In genomic region chr14:102861694-102862093, GRCm38 (mm10) we compare ENCODE assay signal across 22 mouse cellular contexts.
DNase-seq lines count a peak whose midpoint lies in the region; ATAC-seq and TF ChIP-seq lines count a peak whose summit lies in the region.
"Had no signal": no experiment of that assay in that cellular context is flagged by ENCODE, and none has a peak within 500 bp of the region (broad histone marks: within the 10 kb centered on the region; RNA-seq: fewer than 3 reads in every experiment).

No protein-coding gene starts in this region.

- TF ChIP-seq RAD21 in CH12.LX (IDR thresholded peaks at IDR 0.05; ENCODE audit: low read depth, low read length) = peak; percentile 54

- no peaks in the 10 kb centered on the region for H3K36me3 ChIP-seq in heart, embryonic 10.5 days
- H3K36me3 ChIP-seq in liver, postnatal 0 days (replicated peaks; ENCODE audit: insufficient read depth, low read length) = no peaks in the 10 kb centered on the region
- no peaks in the 10 kb centered on the region for H3K36me3 ChIP-seq in liver, embryonic 12.5 days
- H3K36me3 ChIP-seq in CH12.LX (replicated peaks in 1 of 2; ENCODE audit: control insufficient read depth in 1 of 2, insufficient read depth in 1 of 2, low read length in 1 of 2) = no peaks in the 10 kb centered on the region
- H3K36me3 ChIP-seq in embryonic facial prominence, embryonic 10.5 days (replicated peaks) = no peaks in the 10 kb centered on the region
- H3K36me3 ChIP-seq: embryonic facial prominence, embryonic 13.5 days; forebrain, embryonic 12.5 days; forebrain, embryonic 15.5 days; G1E; heart, embryonic 13.5 days; hindbrain, embryonic 12.5 days; hindbrain, embryonic 15.5 days had no signal

- in situ Hi-C loops in CH12.LX (cut with MboI; ENCODE audit: low pct_ligation_motif_present, low pct_unique_long_range_greater_than_20kb, low sequenced_read_pairs) = no loop called here

- H3K9me3 ChIP-seq in heart, embryonic 10.5 days = no peaks in the 10 kb centered on the region
- no peaks in the 10 kb centered on the region for H3K9me3 ChIP-seq in liver, postnatal 0 days (ENCODE audit: low read length)
- no peaks in the 10 kb centered on the region for H3K9me3 ChIP-seq in liver, embryonic 12.5 days (replicated peaks)
- H3K9me3 ChIP-seq in CH12.LX (replicated peaks; ENCODE audit: low read length) = no peaks in the 10 kb centered on the region
- H3K9me3 ChIP-seq in embryonic facial prominence, embryonic 10.5 days = no peaks in the 10 kb centered on the region
- H3K9me3 ChIP-seq: embryonic facial prominence, embryonic 13.5 days; forebrain, embryonic 12.5 days; forebrain, embryonic 15.5 days; heart, embryonic 13.5 days; hindbrain, embryonic 12.5 days; hindbrain, embryonic 15.5 days had no signal

- no peak overlapping the region for H3K27ac ChIP-seq in cerebellum, adult 2 months (ENCODE audit: insufficient read depth, low read length)
- no peak overlapping the region for H3K27ac ChIP-seq in heart, embryonic 10.5 days
- no peak overlapping the region for H3K27ac ChIP-seq in liver, postnatal 0 days (ENCODE audit: low read depth)
- H3K27ac ChIP-seq in liver, embryonic 12.5 days = no peak overlapping the region
- no peak overlapping the region for H3K27ac ChIP-seq in CH12.LX (ENCODE audit: insufficient read depth, low read depth)
- no peak overlapping the region for H3K27ac ChIP-seq in embryonic facial prominence, embryonic 10.5 days (replicated peaks)
- H3K27ac ChIP-seq: embryonic facial prominence, embryonic 13.5 days; forebrain, embryonic 12.5 days; forebrain, embryonic 15.5 days; heart, embryonic 13.5 days; hindbrain, embryonic 12.5 days; hindbrain, embryonic 15.5 days had no signal

- 96% methylated on average over 1 of the region's 1 CpGs for WGBS in cerebellum, adult 2 months
- 88% methylated on average over 1 of the region's 1 CpGs for WGBS in heart, embryonic 10.5 days
- 77% methylated on average over 1 of the region's 1 CpGs for WGBS in liver, postnatal 0 days (ENCODE audit: insufficient replicate concordance)
- 57% methylated on average over 1 of the region's 1 CpGs for WGBS in liver, embryonic 12.5 days (ENCODE audit: insufficient replicate concordance)
- WGBS in embryonic facial prominence, embryonic 10.5 days = 94% methylated on average over 1 of the region's 1 CpGs

- TF ChIP-seq POLR2A in cerebellum, adult 2 months (IDR thresholded peaks at IDR 0.05; ENCODE audit: borderline replicate concordance, insufficient read depth, low read length) = no peak
- TF ChIP-seq POLR2A in CH12.LX (IDR thresholded peaks at IDR 0.05; ENCODE audit: low read depth, low read length) = no peak

- no peak overlapping the region for H3K9ac ChIP-seq in liver, postnatal 0 days (replicated peaks)
- H3K9ac ChIP-seq in liver, embryonic 12.5 days = no peak overlapping the region
- no peak overlapping the region for H3K9ac ChIP-seq in CH12.LX (ENCODE audit: insufficient read depth, low read depth)
- H3K9ac ChIP-seq: embryonic facial prominence, embryonic 13.5 days; forebrain, embryonic 12.5 days; forebrain, embryonic 15.5 days; heart, embryonic 13.5 days; hindbrain, embryonic 12.5 days; hindbrain, embryonic 15.5 days had no signal

- no peak for ATAC-seq in liver, postnatal 0 days
- ATAC-seq in liver, embryonic 12.5 days = no peak
- ATAC-seq: forebrain, embryonic 15.5 days; intestine, postnatal 0 days; Patski had no signal

- dilution Hi-C loops in CH12.LX (cut with MboI; ENCODE audit: extremely low pct_ligation_motif_present, extremely low pct_unique_long_range_greater_than_20kb, low sequenced_read_pairs) = no loop called here

- 0 out of 2 replicates have a peak, but pooled peaks cover 2% of the 10 kb centered on the region for H3K4me1 ChIP-seq in cerebellum, adult 2 months (ENCODE audit: control insufficient read depth, insufficient read depth, low read length)
- H3K4me1 ChIP-seq in heart, embryonic 10.5 days = no peaks in the 10 kb centered on the region
- no peaks in the 10 kb centered on the region for H3K4me1 ChIP-seq in liver, postnatal 0 days (ENCODE audit: insufficient read depth)
- no peaks in the 10 kb centered on the region for H3K4me1 ChIP-seq in liver, embryonic 12.5 days
- no peaks in the 10 kb centered on the region; a peak in 3 of 4 replicates for H3K4me1 ChIP-seq in CH12.LX (ENCODE audit: control insufficient read depth in 1 of 2, insufficient read depth in 2 of 2)
- H3K4me1 ChIP-seq in embryonic facial prominence, embryonic 10.5 days = no peaks in the 10 kb centered on the region
- H3K4me1 ChIP-seq: forebrain, embryonic 12.5 days; forebrain, embryonic 15.5 days; heart, embryonic 13.5 days; hindbrain, embryonic 12.5 days; hindbrain, embryonic 15.5 days had no signal

- no peak for TF ChIP-seq EP300 in liver, postnatal 0 days (IDR thresholded peaks at IDR 0.05; ENCODE audit: low read depth)
- TF ChIP-seq EP300 in CH12.LX (IDR thresholded peaks at IDR 0.05; ENCODE audit: low read length) = no peak

- no peak overlapping the region for H3K4me2 ChIP-seq in liver, postnatal 0 days (ENCODE audit: low read depth, low read length)
- no peak overlapping the region for H3K4me2 ChIP-seq in liver, embryonic 12.5 days
- H3K4me2 ChIP-seq in CH12.LX (ENCODE audit: insufficient read depth, low read depth, poor library complexity, severe bottlenecking) = no peak overlapping the region
- H3K4me2 ChIP-seq: embryonic facial prominence, embryonic 13.5 days; forebrain, embryonic 12.5 days; forebrain, embryonic 15.5 days; heart, embryonic 13.5 days; hindbrain, embryonic 12.5 days; hindbrain, embryonic 15.5 days had no signal

- H3K79me2 ChIP-seq in CH12.LX (replicated peaks; ENCODE audit: control insufficient read depth, extremely low read depth, insufficient read depth, poor library complexity, severe bottlenecking) = no peaks in the 10 kb centered on the region

- H3K27me3 ChIP-seq in cerebellum, adult 2 months (ENCODE audit: control insufficient read depth, insufficient read depth, low read length) = no peaks in the 10 kb centered on the region
- no peaks in the 10 kb centered on the region for H3K27me3 ChIP-seq in heart, embryonic 10.5 days (ENCODE audit: insufficient read depth, poor library complexity, severe bottlenecking)
- no peaks in the 10 kb centered on the region for H3K27me3 ChIP-seq in liver, postnatal 0 days (ENCODE audit: insufficient read depth, low read length)
- H3K27me3 ChIP-seq in liver, embryonic 12.5 days (replicated peaks) = no peaks in the 10 kb centered on the region
- H3K27me3 ChIP-seq in CH12.LX (replicated peaks) = no peaks in the 10 kb centered on the region
- no peaks in the 10 kb centered on the region for H3K27me3 ChIP-seq in embryonic facial prominence, embryonic 10.5 days (replicated peaks; ENCODE audit: low read depth, poor library complexity, severe bottlenecking)
- H3K27me3 ChIP-seq: embryonic facial prominence, embryonic 13.5 days; forebrain, embryonic 12.5 days; forebrain, embryonic 15.5 days; heart, embryonic 13.5 days; hindbrain, embryonic 12.5 days; hindbrain, embryonic 15.5 days; Patski had no signal

- H3K4me3 ChIP-seq in cerebellum, adult 2 months (replicated peaks; ENCODE audit: insufficient read depth, low read depth, low read length) = no peak overlapping the region
- H3K4me3 ChIP-seq in heart, embryonic 10.5 days = no peak overlapping the region
- no peak overlapping the region for H3K4me3 ChIP-seq in liver, postnatal 0 days (ENCODE audit: low read depth, low read length)
- no peak overlapping the region for H3K4me3 ChIP-seq in liver, embryonic 12.5 days
- H3K4me3 ChIP-seq in CH12.LX (replicated peaks in 1 of 3; ENCODE audit: low read depth in 2 of 3, low read length in 2 of 3, poor library complexity in 1 of 3) = no peak overlapping the region
- no peak overlapping the region for H3K4me3 ChIP-seq in embryonic facial prominence, embryonic 10.5 days
- H3K4me3 ChIP-seq: embryonic facial prominence, embryonic 13.5 days; erythroblast, embryonic 14.5 days; forebrain, embryonic 12.5 days; forebrain, embryonic 15.5 days; heart, embryonic 13.5 days; hindbrain, embryonic 12.5 days; hindbrain, embryonic 15.5 days had no signal

- peak in 1 of 2 experiments; percentile 19 for DNase-seq in cerebellum, adult 2 months
- DNase-seq in cerebellum, adult 11 months = no peak
- DNase-seq in heart, adult 11 months = peak; percentile 7
- no peak for DNase-seq in heart, embryonic 10.5 days (ENCODE audit: low spot score)
- no peak for DNase-seq in liver, postnatal 0 days
- no peak for DNase-seq in CH12.LX (ENCODE audit: extremely low read depth)
- no peak for DNase-seq in embryonic facial prominence, embryonic 10.5 days (ENCODE audit: low spot score)
- DNase-seq: adrenal gland, postnatal 10 days; adrenal gland, postnatal 36 days; cerebellum, adult 11-12 months; gastrocnemius, postnatal 36 days had no signal

- peak; percentile 19; the same call in 1 of the 2 replicates for TF ChIP-seq CTCF in cerebellum, adult 2 months (IDR thresholded peaks at IDR 0.05; ENCODE audit: borderline replicate concordance, insufficient read depth, low read depth, low read length)
- 0 out of 2 replicates have a peak, but pooled peaks have one; percentile 2 for TF ChIP-seq CTCF in liver, postnatal 0 days (IDR thresholded peaks at IDR 0.05; ENCODE audit: low read depth)
- peak in 1 of 2 experiments; percentile 51; a peak in 2 of 4 replicates for TF ChIP-seq CTCF in CH12.LX (conservative IDR thresholded peaks at IDR 0.05 in 1 of 2, IDR thresholded peaks at IDR 0.05 in 1 of 2; ENCODE audit: low read depth in 2 of 2, low read length in 2 of 2)

TF ChIP-seq in CH12.LX, 34 proteins besides CTCF, POLR2A, EP300 and RAD21:
- TF ChIP-seq MAZ (IDR thresholded peaks at IDR 0.05; ENCODE audit: low read depth, low read length) (no peak), SMC3 (IDR thresholded peaks at IDR 0.05; ENCODE audit: low read depth, low read length) (peak; percentile 60), HCFC1 (IDR thresholded peaks at IDR 0.05; ENCODE audit: low read depth, low read length) (no peak), TCF12 (IDR thresholded peaks at IDR 0.05; ENCODE audit: low read depth, low read length) (no peak), USF2 (conservative IDR thresholded peaks at IDR 0.05; ENCODE audit: low read depth, low read length) (no peak), RCOR1 (conservative IDR thresholded peaks at IDR 0.05; ENCODE audit: low read depth, low read length) (no peak), NELFE (IDR thresholded peaks at IDR 0.05; ENCODE audit: low read depth, low read length) (no peak), KAT2A (IDR thresholded peaks at IDR 0.05; ENCODE audit: insufficient replicate concordance, low read length) (no peak)
